In genomic region chr4:149952201-149952600, GRCm38 (mm10) we compare ENCODE assay signal across 16 mouse cellular contexts. TPM values are rescaled to one million over a fixed set of nuclear protein-coding genes. Genes with fewer than 3 reads are reported as not detected.
DNase-seq lines count a peak whose midpoint lies in the region; ATAC-seq and TF ChIP-seq lines count a peak whose summit lies in the region.
"Had no signal": no experiment of that assay in that cellular context is flagged by ENCODE, and none has a peak within 500 bp of the region (broad histone marks: within the 10 kb centered on the region; RNA-seq: fewer than 3 reads in every experiment).

No protein-coding gene starts in this region.

- H3K9ac ChIP-seq in heart, adult 2 months (ENCODE audit: low read depth, low read length) = no peak overlapping the region
- no peak overlapping the region for H3K9ac ChIP-seq in heart, embryonic 11.5 days (ENCODE audit: low read depth, low read length)
- H3K9ac ChIP-seq in neural tube, embryonic 12.5 days = no peak overlapping the region

- no peaks in the 10 kb centered on the region for H3K27me3 ChIP-seq in cerebellum, adult 2 months (ENCODE audit: control insufficient read depth, insufficient read depth, low read length)
- H3K27me3 ChIP-seq in heart, adult 2 months (ENCODE audit: control insufficient read depth, insufficient read depth, low read length) = no peaks in the 10 kb centered on the region
- H3K27me3 ChIP-seq in heart, embryonic 11.5 days (ENCODE audit: control insufficient read depth, insufficient read depth, low read length) = peaks cover 30% of the 10 kb centered on the region
- peaks cover 12% of the 10 kb centered on the region for H3K27me3 ChIP-seq in neural tube, embryonic 12.5 days (replicated peaks)

- H3K4me3 ChIP-seq in cerebellum, adult 2 months (replicated peaks; ENCODE audit: insufficient read depth, low read depth, low read length) = no peak overlapping the region
- no peak overlapping the region for H3K4me3 ChIP-seq in heart, adult 2 months
- no peak overlapping the region for H3K4me3 ChIP-seq in heart, embryonic 11.5 days (ENCODE audit: low read depth, low read length)
- H3K4me3 ChIP-seq in neural tube, embryonic 12.5 days = no peak overlapping the region
- H3K4me3 ChIP-seq: heart, embryonic 10.5 days had no signal

- ATAC-seq in cerebellum, adult (ENCODE audit: insufficient number of reproducible peaks, low FRiP score, low TSS enrichment) = no peak
- ATAC-seq in heart, embryonic 11.5 days (replicated peaks; ENCODE audit: insufficient number of reproducible peaks, low FRiP score, low TSS enrichment) = no peak
- no peak for ATAC-seq in neural tube, embryonic 12.5 days (ENCODE audit: low FRiP score, low read depth)
- no peak for ATAC-seq in erythroblast, adult 5-6 weeks (replicated peaks; ENCODE audit: low FRiP score, poor library complexity, severe bottlenecking)
- ATAC-seq: midbrain, embryonic 16.5 days had no signal

- WGBS in cerebellum, adult 2 months = 14% methylated on average over 9 of the region's 9 CpGs
- 81% methylated on average over 9 of the region's 9 CpGs for WGBS in heart, adult 2 months
- WGBS in heart, embryonic 11.5 days (ENCODE audit: insufficient replicate concordance) = 75% methylated on average over 9 of the region's 9 CpGs
- WGBS in neural tube, embryonic 12.5 days = 78% methylated on average over 9 of the region's 9 CpGs

- TF ChIP-seq EP300 in heart, adult 2 months (IDR thresholded peaks at IDR 0.05; ENCODE audit: insufficient read depth, low read depth, low read length) = 0 out of 2 replicates have a peak, but pooled peaks have one; percentile 14

- no peaks in the 10 kb centered on the region for H3K36me3 ChIP-seq in heart, adult 2 months (ENCODE audit: control insufficient read depth, insufficient read depth, low read length)
- no peaks in the 10 kb centered on the region for H3K36me3 ChIP-seq in heart, embryonic 11.5 days (ENCODE audit: control insufficient read depth, insufficient read depth, low read length)
- H3K36me3 ChIP-seq in neural tube, embryonic 12.5 days = no peaks in the 10 kb centered on the region
- H3K36me3 ChIP-seq: heart, embryonic 10.5 days had no signal

- peaks cover 5% of the 10 kb centered on the region for H3K4me1 ChIP-seq in cerebellum, adult 2 months (ENCODE audit: control insufficient read depth, insufficient read depth, low read length)
- H3K4me1 ChIP-seq in heart, adult 2 months (ENCODE audit: control insufficient read depth, insufficient read depth, low read length) = peaks cover 27% of the 10 kb centered on the region
- peaks cover 20% of the 10 kb centered on the region for H3K4me1 ChIP-seq in heart, embryonic 11.5 days (ENCODE audit: control insufficient read depth, insufficient read depth, low read length)
- H3K4me1 ChIP-seq in neural tube, embryonic 12.5 days = peaks cover 44% of the 10 kb centered on the region

- intact Hi-C loops in heart, adult 2 months (cut with DNase I) = no loop called here

- H3K4me2 ChIP-seq in heart, embryonic 11.5 days = no peak overlapping the region
- peak overlapping the region; percentile 98; the same call in 1 of the 2 replicates for H3K4me2 ChIP-seq in neural tube, embryonic 12.5 days (replicated peaks)

- H3K9me3 ChIP-seq in heart, embryonic 11.5 days (replicated peaks; ENCODE audit: control insufficient read depth, low read length) = no peaks in the 10 kb centered on the region
- no peaks in the 10 kb centered on the region for H3K9me3 ChIP-seq in neural tube, embryonic 12.5 days
- H3K9me3 ChIP-seq: heart, embryonic 10.5 days had no signal

- TF ChIP-seq CTCF in cerebellum, adult 2 months (IDR thresholded peaks at IDR 0.05; ENCODE audit: borderline replicate concordance, insufficient read depth, low read depth, low read length) = no peak
- TF ChIP-seq CTCF in heart, adult 2 months (IDR thresholded peaks at IDR 0.05) = no peak

- DNase-seq in cerebellum, adult 2 months = peak; percentile 32 to 36
- DNase-seq in heart, adult 2 months = peak in 1 of 2 experiments; percentile 52
- no peak for DNase-seq in neural tube, embryonic 10.5 days (ENCODE audit: extremely low spot score, low spot score)
- no peak for DNase-seq in right cerebral cortex, adult 2 months (ENCODE audit: low spot score in 2 of 2)
- DNase-seq: heart, postnatal 4 days; kidney, adult 2 months; kidney, postnatal 36 days; liver; right cerebral cortex, adult 18-20 months; thymus, postnatal 4 days had no signal

- TF ChIP-seq POLR2A in cerebellum, adult 2 months (IDR thresholded peaks at IDR 0.05; ENCODE audit: borderline replicate concordance, insufficient read depth, low read length) = no peak
- TF ChIP-seq POLR2A in heart, adult 2 months (IDR thresholded peaks at IDR 0.05; ENCODE audit: insufficient read depth, low read depth, low read length) = peak; percentile 19; the same call in 1 of the 2 replicates

- no peak overlapping the region for H3K27ac ChIP-seq in cerebellum, adult 2 months (ENCODE audit: insufficient read depth, low read length)
- no peak overlapping the region; the same call in 1 of the 2 replicates for H3K27ac ChIP-seq in heart, adult 2 months
- no peak overlapping the region for H3K27ac ChIP-seq in heart, embryonic 11.5 days (ENCODE audit: low read depth, low read length)
- H3K27ac ChIP-seq in neural tube, embryonic 12.5 days = no peak overlapping the region
- H3K27ac ChIP-seq: heart, embryonic 10.5 days had no signal

- H3K79me2 ChIP-seq in heart, adult 2 months (replicated peaks; ENCODE audit: control insufficient read depth, insufficient read depth, low read length) = peaks cover 4% of the 10 kb centered on the region

RNA-seq across cellular contexts. Expression of gene Spsb1, which starts 2.6 kb away (rescaled TPM):
- 25.3 and 26.3 TPM in 2 replicates for polyA plus RNA-seq in cerebellum, adult 2 months (2012; rRNA removed)
- total RNA-seq in heart, adult 2 months (2021) = 10 to 100 TPM; 28.3 to 35.3 TPM
- polyA plus RNA-seq in heart, adult 2 months (2012; rRNA removed) = 32.2 and 38.7 TPM in 2 replicates
- 4.7 and 5.6 TPM in 2 replicates for polyA plus RNA-seq in heart, embryonic 11.5 days (2014; fragmentation: Nextera tagmentation; extraction: Ambion mirVana)
- 17.3 and 19.1 TPM in 2 replicates for polyA plus RNA-seq in neural tube, embryonic 12.5 days (2016; fragmentation: Nextera tagmentation; extraction: Ambion mirVana)
- total RNA-seq in erythroblast, adult 5-6 weeks (2015; ENCODE audit: low replicate concordance) = not detected in 2 replicates
- total RNA-seq in erythroblast, adult 5-6 weeks (2017; ENCODE audit: low replicate concordance) = 0.42 TPM in 1 of 2 replicates, not detected in the other

RNA-seq across cellular contexts. Expression of gene H6pd, which starts 56.6 kb away (rescaled TPM):
- 11.6 and 14.1 TPM in 2 replicates for polyA plus RNA-seq in cerebellum, adult 2 months (2012; rRNA removed)
- 10 to 100 TPM; 39.0 to 44.2 TPM for total RNA-seq in heart, adult 2 months (2021)
- 27.4 and 29.5 TPM in 2 replicates for polyA plus RNA-seq in heart, adult 2 months (2012; rRNA removed)
- 4.8 and 6.2 TPM in 2 replicates for polyA plus RNA-seq in heart, embryonic 11.5 days (2014; fragmentation: Nextera tagmentation; extraction: Ambion mirVana)
- polyA plus RNA-seq in neural tube, embryonic 12.5 days (2016; fragmentation: Nextera tagmentation; extraction: Ambion mirVana) = 3.3 and 4.0 TPM in 2 replicates
- total RNA-seq in erythroblast, adult 5-6 weeks (2015; ENCODE audit: low replicate concordance) = 4.8 and 6.5 TPM in 2 replicates
- 4.2 and 7.0 TPM in 2 replicates for total RNA-seq in erythroblast, adult 5-6 weeks (2017; ENCODE audit: low replicate concordance)

Comparison
In these comparisons a context has a peak if more than half of its experiments do, and no peak if none do; other contexts are left out.
1. DNase-seq: peak in cerebellum, adult 2 months (2 of 2); none in neural tube, embryonic 10.5 days (single experiment) and right cerebral cortex, adult 2 months (0 of 2).